Mouse (Mus musculus) heart, embryonic 10.5 days (tissue): Measurements from ENCODE around the gene Rnf215. TPM values are rescaled to one million over a fixed set of nuclear protein-coding genes. Genes with fewer than 3 reads are reported as not detected.

Source experiments
- DNase-seq: peaks from one replicate; pipeline ENCODE4 v3.0.0-alpha.2; 2017; ENCODE audit warnings: low spot score
- H3K27ac ChIP-seq: fragments of 300-500 bp; sonication (generic); 2 replicates; pipeline ENCODE4 v1.5.1; 2016; ENCODE audit warnings: mild to moderate bottlenecking
- H3K27me3 ChIP-seq: fragments of 300-500 bp; sonication (generic); 2 replicates; pipeline ENCODE4 v1.6.1; 2016; ENCODE audit warnings: mild to moderate bottlenecking; ENCODE audit not compliant: poor library complexity, insufficient read depth, severe bottlenecking
- H3K36me3 ChIP-seq: fragments of 300-500 bp; sonication (generic); 2 replicates; pipeline ENCODE4 v1.6.1; 2016; ENCODE audit warnings: mild to moderate bottlenecking, moderate library complexity
- H3K4me1 ChIP-seq: fragments of 300-500 bp; sonication (generic); 2 replicates; pipeline ENCODE4 v1.6.1; 2016; ENCODE audit warnings: mild to moderate bottlenecking
- H3K4me3 ChIP-seq: fragments of 300-500 bp; sonication (generic); 2 replicates; pipeline ENCODE4 v1.5.1; 2016; ENCODE audit warnings: mild to moderate bottlenecking, moderate library complexity
- H3K9me3 ChIP-seq: fragments of 300-500 bp; sonication (generic); 2 replicates; pipeline ENCODE4 v1.6.1; 2016; ENCODE audit warnings: mild to moderate bottlenecking, moderate library complexity
- WGBS: fragments of 180-500 bp; shearing (Covaris S2); methylation state at CpG from one replicate; pipeline ENCODE4 v1.1.7; 2016; 5-methylcytosine and 5-hydroxymethylcytosine counted together
- microRNA-seq: library from miRNA; unstranded; fragments of <30 nt; microRNA quantifications from one replicate; pipeline ENCODE4, GENCODE M21; 2017
- polyA plus RNA-seq: library from polyadenylated mRNA; unstranded; fragments of >200 nt; fragmentation: Nextera tagmentation; extraction: Ambion mirVana; gene quantifications from 2 replicates; pipeline ENCODE4 v1.2.1, GENCODE M21; 2016

The Rnf215 gene
- polyA plus RNA-seq, 1 experiment from 2014 or later, result 17.1 TPM

DNA sequence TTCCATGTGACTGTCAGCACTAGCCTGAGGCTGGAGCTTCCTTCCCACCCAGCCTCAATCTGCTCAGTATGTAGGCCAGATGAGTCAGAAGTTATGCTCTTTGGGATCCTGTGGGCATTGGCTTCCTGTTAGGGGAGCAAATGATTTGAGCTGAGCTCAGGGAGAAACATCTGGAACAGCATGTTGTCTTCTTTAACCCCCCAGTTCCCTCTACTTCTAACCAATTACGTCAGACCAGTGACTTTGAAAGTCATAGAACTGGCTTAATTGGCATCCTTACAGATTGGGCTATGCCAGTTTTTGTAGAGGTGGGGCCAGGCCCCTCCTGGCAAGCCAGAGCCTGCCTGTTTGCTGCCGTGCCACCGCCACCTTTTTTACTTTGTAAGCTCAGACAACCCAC is 55.7 kb downstream of the Rnf215 start:
- Histone ChIP-seq H3K36me3 (no peaks in the 10 kb centered on the region), H3K4me3 (no peak overlapping the region), H3K9me3 (no peaks in the 10 kb centered on the region), H3K27me3 (peaks cover 8% of the 10 kb centered on the region; the same call in 1 of the 2 replicates), H3K4me1 (peaks cover 29% of the 10 kb centered on the region), H3K27ac (no peak overlapping the region)
- WGBS, result 76% methylated on average over 3 of the region's 3 CpGs
- no peak for DNase-seq

Small RNA genes within 50 kb of the gene (microRNA-seq; reads per million reads assigned to microRNA genes)
- gene Mir3060, result 5.8 reads per million, percentile 18 among the genes with 10 or more reads in this experiment

Other genes starting within 250 kb of the Rnf215 start
- gene 4921536K21Rik, start 240.1 kb upstream of the Rnf215 start, polyA plus RNA-seq, result 0.31 and 0.33 TPM in 2 replicates
- 13.6 and 16.1 TPM in 2 replicates for gene Dusp18, start 240.0 kb upstream of the Rnf215 start, polyA plus RNA-seq
- gene Slc35e4, start 220.5 kb upstream of the Rnf215 start, polyA plus RNA-seq, result 4.4 and 6.2 TPM in 2 replicates
- gene Tcn2, start 203.0 kb upstream of the Rnf215 start, polyA plus RNA-seq, result 50.3 and 56.3 TPM in 2 replicates
- gene Pes1, start 171.2 kb upstream of the Rnf215 start, polyA plus RNA-seq, result 65.9 and 80.1 TPM in 2 replicates
- 0.15 TPM in 1 of 2 replicates, not detected in the other for gene 4930556J24Rik, start 158.4 kb upstream of the Rnf215 start, polyA plus RNA-seq
- 0.32 and 0.73 TPM in 2 replicates for gene Gal3st1, start 151.6 kb upstream of the Rnf215 start, polyA plus RNA-seq
- 0.07 and 0.50 TPM in 2 replicates for gene Sec14l4, start 103.7 kb upstream of the Rnf215 start, polyA plus RNA-seq
- not detected in 2 replicates for gene Sec14l3, start 70.4 kb upstream of the Rnf215 start, polyA plus RNA-seq
- gene Mtfp1, start 39.8 kb upstream of the Rnf215 start, polyA plus RNA-seq, result 25.7 and 26.0 TPM in 2 replicates
- 0.94 and 2.1 TPM in 2 replicates for gene Sec14l2, start 11.8 kb upstream of the Rnf215 start, polyA plus RNA-seq
- gene Ccdc157, start 25.1 kb downstream of the Rnf215 start, polyA plus RNA-seq, result 3.8 and 4.2 TPM in 2 replicates
- gene Sf3a1, start 25.1 kb downstream of the Rnf215 start, polyA plus RNA-seq, result 52.7 and 68.6 TPM in 2 replicates
- gene Tbc1d10a, start 51.6 kb downstream of the Rnf215 start, polyA plus RNA-seq, result 18.7 and 22.0 TPM in 2 replicates
- 1.5 and 1.7 TPM in 2 replicates for gene Castor1, start 83.0 kb downstream of the Rnf215 start, polyA plus RNA-seq
- gene Osm, start 101.2 kb downstream of the Rnf215 start, polyA plus RNA-seq, result 0.05 and 0.06 TPM in 2 replicates
- gene Lif, start 122.4 kb downstream of the Rnf215 start, polyA plus RNA-seq, result 0.11 and 0.21 TPM in 2 replicates